8 mouse cellular contexts compared by ENCODE assay signal in genomic region chr19:47483346-47483745, GRCm38 (mm10).
"Had no signal": no experiment of that assay in that cellular context is flagged by ENCODE, and none has a peak within 500 bp of the region (broad histone marks: within the 10 kb centered on the region; RNA-seq: fewer than 3 reads in every experiment).

No protein-coding gene starts in this region.

- DNase-seq: lung, adult 18-20 months; lung, embryonic 14.5 days; lung, postnatal 10 days; lung, postnatal 4 days; right cerebral cortex, postnatal 14 days; thymus, adult 2 months; thymus, postnatal 25 days; thymus, postnatal 4 days had no signal
